Mouse (Mus musculus) bone marrow macrophage, adult 2 months (primary cell): ENCODE data around the gene Glrx.

Experiments
- CTCF ChIP-seq: IDR thresholded peaks from 2 replicates; pipeline ENCODE4 v1.5.1; 2012; ENCODE audit warnings: low read depth, mild to moderate bottlenecking, low read length, moderate library complexity
- POLR2A ChIP-seq: IDR thresholded peaks from 2 replicates; pipeline ENCODE4 v1.6.1; 2012; ENCODE audit warnings: mild to moderate bottlenecking, low read depth, low read length, borderline replicate concordance

DNA sequence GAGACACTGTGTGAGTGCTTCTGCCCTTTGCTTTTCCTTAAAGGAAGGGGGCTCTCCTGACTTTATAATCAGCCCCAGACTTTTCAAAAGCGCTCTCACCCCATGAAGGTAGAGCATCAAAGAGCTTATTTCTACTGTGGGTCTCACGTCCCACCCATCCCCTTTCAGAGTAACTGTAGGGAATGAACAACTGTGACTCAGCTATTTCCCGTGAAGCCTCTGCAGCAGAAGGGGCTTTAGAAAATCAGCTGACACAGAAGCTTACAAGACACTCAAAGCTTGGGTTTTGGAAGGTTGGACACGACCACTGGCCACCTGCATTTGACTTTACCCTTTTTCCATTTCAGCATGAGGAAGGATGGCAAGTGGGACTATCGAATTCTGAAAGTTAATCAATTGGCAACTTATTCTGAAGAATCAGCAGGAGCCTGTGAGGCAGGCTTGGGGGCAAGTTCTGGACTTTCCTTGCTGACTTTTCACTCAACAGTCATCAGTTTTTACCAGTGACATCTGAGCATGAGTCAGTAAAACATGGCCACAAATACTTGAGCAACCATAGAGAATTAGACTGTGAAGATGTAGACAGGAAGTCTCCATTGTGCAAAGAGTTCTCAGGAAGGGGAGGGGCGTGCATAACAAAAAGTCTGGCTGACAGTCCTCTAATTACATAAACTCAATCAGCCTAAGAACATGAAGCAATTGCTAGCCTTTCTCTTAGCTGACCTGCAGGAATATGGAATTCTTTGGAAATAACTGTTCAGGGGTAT lies 45.6 kb upstream of the Glrx start:
- TF ChIP-seq CTCF (no peak), POLR2A (no peak)
